Mouse (Mus musculus): Measurements from ENCODE around the gene Cbr3. TPM values are rescaled to one million over a fixed set of nuclear protein-coding genes. Genes with fewer than 3 reads are reported as not detected.
"Not testable (repeated sequence)": the region's sequence is repeated elsewhere in the genome, so short reads cannot be mapped to it uniquely, and the experiment has no call there.

Gene Cbr3
- polyA plus RNA-seq, 1 experiment: 7.0 TPM

GRCm38 (mm10) chr16:93683508-93684236, 657 bp downstream of the Cbr3 start:
- Histone ChIP-seq H3K9me3 (replicated peaks; ENCODE audit: control insufficient read depth, insufficient read depth, low read length, poor library complexity, severe bottlenecking) (no peaks in the 10 kb centered on the region), H3K27me3 (ENCODE audit: control insufficient read depth, insufficient read depth, low read length, poor library complexity, severe bottlenecking) (peaks cover 2% of the 10 kb centered on the region; the same call in 1 of the 2 replicates), H3K27ac (ENCODE audit: insufficient read depth, low read length) (no peak overlapping the region), H3K4me1 (ENCODE audit: control insufficient read depth, insufficient read depth, low read length) (peaks cover 4% of the 10 kb centered on the region), H3K36me3 (ENCODE audit: control insufficient read depth, insufficient read depth, low read length, poor library complexity, severe bottlenecking) (no peaks in the 10 kb centered on the region), H3K9ac (ENCODE audit: low read depth, poor library complexity, severe bottlenecking) (peak overlapping the region; percentile 50), H3K4me3 (ENCODE audit: low read depth, low read length) (peak overlapping the region; percentile 69)
- no peak for TF ChIP-seq CTCF (IDR thresholded peaks at IDR 0.05; ENCODE audit: low read depth, low read length)
- no peak for TF ChIP-seq EP300 (IDR thresholded peaks at IDR 0.05; ENCODE audit: insufficient read depth, low read depth, low read length)
- TF ChIP-seq POLR2A (IDR thresholded peaks at IDR 0.05; ENCODE audit: insufficient read depth, low read length): no peak

GRCm38 (mm10) chr16:93684441-93684840, 1.4 kb downstream of the Cbr3 start:
- H3K27me3 ChIP-seq (ENCODE audit: control insufficient read depth, insufficient read depth, low read length, poor library complexity, severe bottlenecking): peaks cover 2% of the 10 kb centered on the region; the same call in 1 of the 2 replicates
- TF ChIP-seq EP300 (IDR thresholded peaks at IDR 0.05; ENCODE audit: insufficient read depth, low read depth, low read length): no peak
- TF ChIP-seq POLR2A (IDR thresholded peaks at IDR 0.05; ENCODE audit: insufficient read depth, low read length): no peak
- TF ChIP-seq CTCF (IDR thresholded peaks at IDR 0.05; ENCODE audit: low read depth, low read length): no peak
- peak overlapping the region; percentile 2; the same call in 1 of the 2 replicates for H3K4me3 ChIP-seq (ENCODE audit: low read depth, low read length)

GRCm38 (mm10) chr16:93685783-93686182, 2.8 kb downstream of the Cbr3 start:
- H3K27ac ChIP-seq (ENCODE audit: insufficient read depth, low read length); H3K9me3 ChIP-seq (replicated peaks; ENCODE audit: control insufficient read depth, insufficient read depth, low read length, poor library complexity, severe bottlenecking); H3K9ac ChIP-seq (ENCODE audit: low read depth, poor library complexity, severe bottlenecking); H3K4me1 ChIP-seq (ENCODE audit: control insufficient read depth, insufficient read depth, low read length); H3K36me3 ChIP-seq (ENCODE audit: control insufficient read depth, insufficient read depth, low read length, poor library complexity, severe bottlenecking); H3K4me3 ChIP-seq (ENCODE audit: low read depth, low read length); H3K27me3 ChIP-seq (ENCODE audit: control insufficient read depth, insufficient read depth, low read length, poor library complexity, severe bottlenecking): not testable (repeated sequence)
- peak; percentile 12 for TF ChIP-seq CTCF (IDR thresholded peaks at IDR 0.05; ENCODE audit: low read depth, low read length)

More at GRCm38 (mm10) chr16:93684441-93684840, 1.4 kb downstream of the Cbr3 start:
- Histone ChIP-seq H3K27ac (ENCODE audit: insufficient read depth, low read length) (no peak overlapping the region), H3K36me3 (ENCODE audit: control insufficient read depth, insufficient read depth, low read length, poor library complexity, severe bottlenecking) (no peaks in the 10 kb centered on the region), H3K4me1 (ENCODE audit: control insufficient read depth, insufficient read depth, low read length) (peaks cover 4% of the 10 kb centered on the region), H3K9me3 (replicated peaks; ENCODE audit: control insufficient read depth, insufficient read depth, low read length, poor library complexity, severe bottlenecking) (no peaks in the 10 kb centered on the region), H3K9ac (ENCODE audit: low read depth, poor library complexity, severe bottlenecking) (0 out of 2 replicates have a peak overlapping the region, but pooled peaks have one; percentile 50)

- Histone ChIP-seq H3K9ac (ENCODE audit: low read depth, poor library complexity, severe bottlenecking) (no peak overlapping the region), H3K27me3 (ENCODE audit: control insufficient read depth, insufficient read depth, low read length, poor library complexity, severe bottlenecking) (peaks cover 2% of the 10 kb centered on the region; the same call in 1 of the 2 replicates), H3K9me3 (replicated peaks; ENCODE audit: control insufficient read depth, insufficient read depth, low read length, poor library complexity, severe bottlenecking) (no peaks in the 10 kb centered on the region), H3K36me3 (ENCODE audit: control insufficient read depth, insufficient read depth, low read length, poor library complexity, severe bottlenecking) (no peaks in the 10 kb centered on the region), H3K27ac (ENCODE audit: insufficient read depth, low read length) (no peak overlapping the region), H3K4me1 (ENCODE audit: control insufficient read depth, insufficient read depth, low read length) (peaks cover 2% of the 10 kb centered on the region), H3K4me3 (ENCODE audit: low read depth, low read length) (no peak overlapping the region)
- TF ChIP-seq CTCF (IDR thresholded peaks at IDR 0.05; ENCODE audit: low read depth, low read length) (no peak), POLR2A (IDR thresholded peaks at IDR 0.05; ENCODE audit: insufficient read depth, low read length) (no peak), EP300 (IDR thresholded peaks at IDR 0.05; ENCODE audit: insufficient read depth, low read depth, low read length) (no peak)
Observed at GRCm38 (mm10) chr16:93686421-93686820, 3.4 kb downstream of the Cbr3 start.

GRCm38 (mm10) chr16:93686945-93687344, 3.9 kb downstream of the Cbr3 start:
- TF ChIP-seq EP300 (IDR thresholded peaks at IDR 0.05; ENCODE audit: insufficient read depth, low read depth, low read length): no peak
- TF ChIP-seq CTCF (IDR thresholded peaks at IDR 0.05; ENCODE audit: low read depth, low read length): no peak
- TF ChIP-seq POLR2A (IDR thresholded peaks at IDR 0.05; ENCODE audit: insufficient read depth, low read length): no peak
- H3K27ac ChIP-seq (ENCODE audit: insufficient read depth, low read length): no peak overlapping the region
- peaks cover 2% of the 10 kb centered on the region for H3K4me1 ChIP-seq (ENCODE audit: control insufficient read depth, insufficient read depth, low read length)
- no peak overlapping the region for H3K9ac ChIP-seq (ENCODE audit: low read depth, poor library complexity, severe bottlenecking)
- no peaks in the 10 kb centered on the region for H3K36me3 ChIP-seq (ENCODE audit: control insufficient read depth, insufficient read depth, low read length, poor library complexity, severe bottlenecking)
- peaks cover 2% of the 10 kb centered on the region; the same call in 1 of the 2 replicates for H3K27me3 ChIP-seq (ENCODE audit: control insufficient read depth, insufficient read depth, low read length, poor library complexity, severe bottlenecking)
- H3K4me3 ChIP-seq (ENCODE audit: low read depth, low read length): no peak overlapping the region
- H3K9me3 ChIP-seq (replicated peaks; ENCODE audit: control insufficient read depth, insufficient read depth, low read length, poor library complexity, severe bottlenecking): no peaks in the 10 kb centered on the region

GRCm38 (mm10) chr16:93691206-93691841, 8.3 kb downstream of the Cbr3 start:
- H3K9ac ChIP-seq (ENCODE audit: low read depth, poor library complexity, severe bottlenecking): no peak overlapping the region
- no peaks in the 10 kb centered on the region for H3K27me3 ChIP-seq (ENCODE audit: control insufficient read depth, insufficient read depth, low read length, poor library complexity, severe bottlenecking)
- H3K4me3 ChIP-seq (ENCODE audit: low read depth, low read length): no peak overlapping the region
- no peak overlapping the region for H3K27ac ChIP-seq (ENCODE audit: insufficient read depth, low read length)
- no peaks in the 10 kb centered on the region for H3K9me3 ChIP-seq (replicated peaks; ENCODE audit: control insufficient read depth, insufficient read depth, low read length, poor library complexity, severe bottlenecking)
- no peaks in the 10 kb centered on the region for H3K4me1 ChIP-seq (ENCODE audit: control insufficient read depth, insufficient read depth, low read length)
- no peak for TF ChIP-seq POLR2A (IDR thresholded peaks at IDR 0.05; ENCODE audit: insufficient read depth, low read length)
- no peak for TF ChIP-seq EP300 (IDR thresholded peaks at IDR 0.05; ENCODE audit: insufficient read depth, low read depth, low read length)
- no peak for TF ChIP-seq CTCF (IDR thresholded peaks at IDR 0.05; ENCODE audit: low read depth, low read length)
- no peaks in the 10 kb centered on the region for H3K36me3 ChIP-seq (ENCODE audit: control insufficient read depth, insufficient read depth, low read length, poor library complexity, severe bottlenecking)
